Mouse (Mus musculus): ENCODE measurements at regions not wholly inside any gene's neighbourhood (a gene's known extent, or its start where the extent isn't known, plus 50 kb on each side); places are given as distances from the start of the nearest gene placed in this dataset.

GRCm38 (mm10) chr8:125619336-125619906, 49.8 kb upstream of the Sipa1l2 start:
- H3K27me3 ChIP-seq (replicated peaks; ENCODE audit: low read depth, poor library complexity, severe bottlenecking): no peaks in the 10 kb centered on the region
- WGBS: 68% methylated on average over 12 of the region's 12 CpGs
- no peak overlapping the region for H3K4me3 ChIP-seq
- H3K27ac ChIP-seq (replicated peaks): peak overlapping the region; percentile 62
- H3K36me3 ChIP-seq (replicated peaks): no peaks in the 10 kb centered on the region
- peak; percentile 39 for DNase-seq (ENCODE audit: low spot score)
- no peaks in the 10 kb centered on the region for H3K9me3 ChIP-seq
- peaks cover 53% of the 10 kb centered on the region for H3K4me1 ChIP-seq

Measured in embryonic facial prominence, embryonic 10.5 days (tissue).